Mouse (Mus musculus): ENCODE measurements around the gene Pnmal2. TPM values are rescaled to one million over a fixed set of nuclear protein-coding genes. Genes with fewer than 3 reads are reported as not detected.

Pnmal2 gene
- total RNA-seq, 2 experiments from 2014 or later, result not detected

DNA sequence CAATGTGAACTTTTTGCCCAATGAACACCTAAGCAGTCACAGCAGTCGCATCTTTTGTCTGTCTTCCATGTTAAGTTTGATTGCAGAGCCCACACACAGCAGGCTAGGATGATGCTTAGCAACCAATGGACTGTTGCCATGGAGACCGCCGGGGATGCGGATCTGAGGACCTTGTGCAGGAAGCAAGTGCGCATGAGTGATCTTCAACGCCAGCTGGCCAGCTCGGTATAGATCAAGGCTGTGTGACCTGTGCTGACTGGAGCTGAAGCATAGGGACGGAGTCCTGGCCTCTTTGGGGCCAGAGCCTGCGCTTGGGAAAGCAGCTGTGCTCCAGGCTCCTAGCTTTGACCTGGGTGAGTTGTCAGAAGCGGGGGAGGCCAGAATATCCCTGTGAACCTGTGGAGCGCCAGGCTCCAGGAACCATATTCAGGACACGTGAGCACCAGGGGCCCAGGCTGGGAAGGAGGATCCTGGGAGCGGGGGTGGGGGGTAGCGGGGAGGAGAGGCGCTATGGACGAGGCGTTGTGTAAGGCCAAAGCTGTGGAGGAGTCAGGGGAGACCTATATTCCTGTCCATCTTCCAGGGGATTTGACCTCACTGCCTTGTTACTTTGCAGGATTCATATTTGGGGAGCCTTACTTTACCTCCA lies 15.2 kb downstream of the Pnmal2 start, which contains the start of gene Pnmal1:
TSS of gene Pnmal1 (plus strand) at position 141 of the 649 bp plus-strand sequence.
- ATAC-seq (replicated peaks; ENCODE audit: low FRiP score, low TSS enrichment, poor library complexity, severe bottlenecking), result no peak

DNA sequence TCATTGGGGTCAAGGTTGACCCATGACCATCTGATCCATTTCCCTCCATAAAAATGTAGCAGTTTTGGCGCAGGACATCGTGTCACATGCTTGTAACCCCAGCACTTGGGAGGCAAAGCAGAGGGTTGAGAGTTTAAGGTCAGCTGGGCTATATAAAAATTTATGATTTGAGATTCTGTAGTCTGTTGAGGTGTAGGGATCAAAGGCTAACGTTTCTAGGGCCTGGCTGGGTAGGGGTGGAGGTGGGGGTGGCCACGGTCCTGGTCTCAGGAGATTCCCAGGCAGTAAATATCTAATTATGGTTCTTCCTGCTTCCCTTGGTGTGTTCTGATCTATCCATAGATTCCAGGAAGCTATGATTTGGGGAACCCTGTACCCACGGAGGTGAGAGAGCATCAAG lies 17.2 kb downstream of the Pnmal2 start:
- no peak for ATAC-seq (replicated peaks; ENCODE audit: low FRiP score, low TSS enrichment, poor library complexity, severe bottlenecking)

DNA sequence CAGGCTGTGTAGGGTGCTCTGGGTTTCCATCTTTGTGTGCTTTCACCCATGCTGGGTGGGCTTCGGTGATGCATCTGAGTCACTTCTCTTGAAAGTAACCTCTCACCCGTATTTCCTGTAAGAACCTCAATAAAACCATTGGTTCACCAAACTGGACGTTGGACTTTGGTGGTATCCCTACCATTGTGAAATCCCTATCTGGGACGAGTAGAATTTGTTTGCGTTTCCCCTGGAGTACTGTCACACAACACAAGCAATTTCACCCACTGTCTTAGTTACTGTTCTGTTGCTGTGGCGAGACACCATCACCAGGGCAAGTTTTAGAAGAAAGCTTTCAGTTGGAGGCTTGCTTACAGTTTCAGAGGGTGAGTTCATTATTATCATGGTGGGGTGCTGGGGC lies 23.9 kb downstream of the Pnmal2 start:
- no peak for ATAC-seq (replicated peaks; ENCODE audit: low FRiP score, low TSS enrichment, poor library complexity, severe bottlenecking)

DNA sequence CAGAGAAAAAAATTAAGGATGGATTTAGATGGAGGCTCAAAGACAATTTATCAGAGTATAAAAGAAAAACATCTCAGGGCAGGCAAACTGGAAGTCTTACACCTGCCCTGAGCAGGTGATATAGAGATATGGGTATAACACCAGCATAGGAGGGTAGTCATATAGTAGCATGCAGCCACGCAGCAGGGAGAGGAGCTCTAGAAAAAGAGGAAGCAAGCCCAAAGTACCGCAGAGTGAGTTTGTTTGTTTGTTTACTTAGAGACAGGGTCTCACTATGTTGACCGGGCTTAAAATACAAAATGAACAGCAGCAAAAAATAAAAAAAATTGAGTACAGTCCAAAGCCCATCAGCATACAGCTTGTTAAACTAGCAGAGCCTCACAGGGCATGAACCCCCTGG lies 26.7 kb downstream of the Pnmal2 start:
- no peak for ATAC-seq (replicated peaks; ENCODE audit: low FRiP score, low TSS enrichment, poor library complexity, severe bottlenecking)

DNA sequence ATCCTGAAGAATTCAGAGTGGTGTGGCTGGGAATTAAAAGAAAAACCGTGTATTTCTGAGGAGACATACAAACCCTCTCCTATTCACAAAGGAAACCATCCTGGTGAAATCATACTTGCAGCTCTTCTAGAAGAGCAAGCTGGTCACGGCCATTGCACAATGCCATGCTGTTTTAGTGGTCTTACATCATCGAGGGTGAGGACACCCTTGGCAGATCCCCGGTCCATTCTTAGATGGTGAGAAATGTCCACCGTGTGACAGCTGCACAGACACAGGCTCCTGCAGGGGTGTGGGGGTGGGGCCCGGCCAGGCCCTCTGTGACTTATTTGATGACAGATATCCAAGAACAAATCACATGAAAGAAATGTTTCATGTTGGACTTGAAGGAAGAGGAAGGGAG lies 29.5 kb downstream of the Pnmal2 start:
- ATAC-seq (replicated peaks; ENCODE audit: low FRiP score, low TSS enrichment, poor library complexity, severe bottlenecking), result no peak

DNA sequence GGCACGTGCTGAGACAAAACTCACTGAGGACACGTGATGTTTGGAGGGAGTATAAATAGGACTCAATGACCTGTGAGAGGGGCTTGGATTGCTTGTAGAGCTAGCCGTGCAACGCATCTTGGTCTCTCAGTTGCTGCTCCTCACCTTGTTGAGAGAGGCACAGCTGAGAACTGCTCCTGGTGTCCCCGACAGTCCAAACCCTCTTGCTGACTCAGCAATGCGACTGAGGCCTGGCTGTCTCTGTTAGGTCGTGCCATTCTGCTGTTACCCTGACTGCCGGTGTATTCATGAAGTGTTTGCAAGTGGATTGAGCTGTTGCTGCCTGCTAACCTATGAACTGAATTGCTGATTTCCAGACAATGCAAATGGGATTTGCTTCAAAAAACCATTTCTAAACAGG lies 31.8 kb downstream of the Pnmal2 start:
- ATAC-seq (replicated peaks; ENCODE audit: low FRiP score, low TSS enrichment, poor library complexity, severe bottlenecking), result no peak

DNA sequence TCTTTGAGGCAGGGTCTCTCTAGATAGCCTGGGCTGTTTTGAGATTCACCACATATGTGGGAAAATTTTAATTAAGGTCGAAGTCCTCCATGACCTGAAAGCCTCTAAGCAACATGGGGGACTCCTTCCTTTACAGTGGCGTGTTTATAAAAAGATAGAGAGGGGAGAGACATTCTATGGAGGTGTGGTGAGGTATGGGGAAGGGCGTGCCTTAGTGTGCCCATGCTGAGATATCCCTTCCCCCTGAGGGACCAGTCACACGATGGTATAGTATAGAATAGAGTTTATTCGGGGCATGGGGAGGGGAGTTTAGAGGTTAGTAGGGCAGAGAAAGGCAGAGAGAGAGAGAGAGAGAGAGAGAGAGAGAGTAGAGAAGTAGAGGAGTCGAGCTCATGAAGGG lies 33.7 kb downstream of the Pnmal2 start:
- ATAC-seq (replicated peaks; ENCODE audit: low FRiP score, low TSS enrichment, poor library complexity, severe bottlenecking), result no peak

DNA sequence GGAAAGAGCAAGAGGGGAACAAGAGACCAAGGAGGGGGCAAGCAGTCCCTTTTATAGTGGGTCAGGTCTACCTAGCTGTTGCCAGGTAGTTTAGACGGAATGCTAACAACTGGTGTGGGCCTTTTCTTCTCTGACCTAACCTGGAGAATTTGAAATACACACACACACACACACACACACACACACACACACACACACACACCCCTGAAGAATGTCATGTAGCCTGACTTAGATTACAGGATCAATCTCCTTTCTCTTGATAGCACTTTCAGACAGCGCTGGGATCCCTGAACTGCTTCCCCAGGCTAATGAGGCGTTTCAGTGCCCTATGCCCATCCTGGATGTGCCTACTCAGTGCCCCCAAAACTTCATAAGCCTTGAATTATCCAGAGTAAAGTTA lies 34.1 kb downstream of the Pnmal2 start:
- no peak for ATAC-seq (replicated peaks; ENCODE audit: low FRiP score, low TSS enrichment, poor library complexity, severe bottlenecking)

DNA sequence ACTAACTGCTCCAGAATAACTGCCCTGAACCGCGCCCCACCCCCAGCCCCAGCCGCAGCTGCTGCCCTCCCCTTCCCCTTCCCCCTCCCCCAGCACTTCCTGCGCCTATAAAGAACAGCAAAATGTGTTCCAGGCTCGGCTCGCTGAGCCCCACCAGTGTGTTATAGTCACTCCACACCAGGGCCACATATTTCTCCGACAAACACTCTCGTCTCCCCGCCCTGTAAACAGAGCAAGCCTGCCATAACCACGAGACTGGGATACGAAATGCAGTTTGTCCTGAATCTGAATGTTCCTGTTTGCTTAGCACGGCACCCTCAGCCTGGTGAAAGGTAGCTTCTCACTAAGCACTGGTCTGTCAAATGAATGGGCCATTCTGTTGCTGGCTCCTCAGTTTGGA lies 35.9 kb downstream of the Pnmal2 start:
- ATAC-seq (replicated peaks; ENCODE audit: low FRiP score, low TSS enrichment, poor library complexity, severe bottlenecking), result peak; percentile 57

DNA sequence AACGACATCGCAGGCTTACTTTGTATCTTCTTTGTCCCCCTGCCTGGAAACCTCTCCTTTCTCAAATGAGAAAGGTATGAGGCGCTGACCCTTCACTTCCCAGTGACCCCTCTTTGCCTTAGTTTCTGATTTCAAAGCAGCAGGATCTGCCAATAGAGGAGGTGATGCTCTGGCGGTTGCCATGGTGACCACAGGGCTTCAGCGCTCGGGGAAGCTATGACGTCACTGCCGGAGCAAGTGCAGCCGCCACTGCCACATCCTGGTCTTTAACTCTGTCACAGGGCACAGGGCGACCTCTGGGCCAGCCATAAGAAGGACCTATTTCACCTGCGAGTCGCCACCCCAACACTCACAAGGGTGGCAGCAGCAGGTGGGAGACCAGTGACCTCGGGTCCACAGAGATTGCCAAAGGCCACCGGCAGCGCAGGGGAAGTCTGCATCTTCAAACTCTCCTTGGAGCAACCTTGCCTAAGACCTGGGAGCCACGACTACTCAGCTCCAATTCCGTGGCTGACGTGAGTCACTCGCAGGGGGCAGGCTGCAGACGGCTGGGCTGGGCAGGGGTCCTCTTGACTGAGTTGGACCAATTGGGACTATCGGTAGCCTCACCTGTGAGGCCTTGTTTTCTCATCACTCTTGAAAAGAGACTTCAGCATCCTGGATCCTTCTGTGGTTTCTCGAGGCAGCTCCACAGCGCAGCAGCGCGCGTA lies 38.5 kb downstream of the Pnmal2 start, which contains the start of gene Gm42372:
TSS of gene Gm42372 (plus strand) at position 228 of the 710 bp plus-strand sequence.
- ATAC-seq (replicated peaks; ENCODE audit: low FRiP score, low TSS enrichment, poor library complexity, severe bottlenecking), result 0 out of 2 replicates have a peak, but pooled peaks have one; percentile 7

DNA sequence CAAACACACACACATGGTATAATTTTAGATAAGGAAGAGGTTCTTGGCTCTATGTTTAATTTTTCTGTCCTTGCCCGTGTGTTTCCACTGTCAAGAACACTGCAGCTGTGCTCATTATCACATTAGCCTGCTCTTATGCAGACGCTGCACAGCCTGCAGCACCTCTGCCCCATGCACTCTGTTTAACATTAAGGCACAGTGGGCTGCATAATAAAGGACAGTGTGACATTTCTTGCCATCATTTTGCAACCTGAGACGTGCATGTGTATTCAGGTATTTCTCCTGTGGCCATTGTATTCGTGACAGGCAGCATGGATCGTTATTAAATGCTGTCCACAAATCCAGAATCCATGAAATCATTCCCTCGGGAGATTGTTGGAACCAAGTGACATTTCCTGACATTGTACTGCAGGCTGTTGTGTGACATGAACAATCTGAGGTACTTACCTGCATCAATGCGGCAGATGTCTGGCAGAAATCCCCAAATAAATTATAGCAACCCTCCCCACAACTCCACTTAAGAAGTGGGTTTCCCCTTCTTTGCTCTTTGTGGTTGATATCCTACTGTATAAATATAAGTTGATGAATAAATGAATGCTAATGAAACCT lies 43.2 kb downstream of the Pnmal2 start:
- no peak for ATAC-seq (replicated peaks; ENCODE audit: low FRiP score, low TSS enrichment, poor library complexity, severe bottlenecking)

DNA sequence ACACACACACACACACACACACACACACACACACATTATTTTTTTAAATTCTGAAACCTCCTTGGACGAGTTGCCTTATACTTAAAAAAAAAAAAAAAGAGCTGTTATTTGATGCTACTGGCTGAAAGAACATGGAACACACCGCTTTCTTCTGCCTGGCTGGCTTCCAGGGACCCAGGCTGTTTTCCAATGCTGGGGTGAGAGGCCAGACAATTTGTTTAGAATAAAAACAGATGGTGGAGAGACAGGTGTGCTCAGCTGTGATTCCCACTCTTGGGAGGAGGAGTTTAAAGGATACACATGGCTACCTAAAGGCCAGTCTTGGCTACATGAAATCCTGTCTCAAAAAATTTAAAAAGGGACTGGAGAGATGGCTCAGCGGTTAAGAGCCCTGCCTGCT lies 43.9 kb downstream of the Pnmal2 start:
- no peak for ATAC-seq (replicated peaks; ENCODE audit: low FRiP score, low TSS enrichment, poor library complexity, severe bottlenecking)

DNA sequence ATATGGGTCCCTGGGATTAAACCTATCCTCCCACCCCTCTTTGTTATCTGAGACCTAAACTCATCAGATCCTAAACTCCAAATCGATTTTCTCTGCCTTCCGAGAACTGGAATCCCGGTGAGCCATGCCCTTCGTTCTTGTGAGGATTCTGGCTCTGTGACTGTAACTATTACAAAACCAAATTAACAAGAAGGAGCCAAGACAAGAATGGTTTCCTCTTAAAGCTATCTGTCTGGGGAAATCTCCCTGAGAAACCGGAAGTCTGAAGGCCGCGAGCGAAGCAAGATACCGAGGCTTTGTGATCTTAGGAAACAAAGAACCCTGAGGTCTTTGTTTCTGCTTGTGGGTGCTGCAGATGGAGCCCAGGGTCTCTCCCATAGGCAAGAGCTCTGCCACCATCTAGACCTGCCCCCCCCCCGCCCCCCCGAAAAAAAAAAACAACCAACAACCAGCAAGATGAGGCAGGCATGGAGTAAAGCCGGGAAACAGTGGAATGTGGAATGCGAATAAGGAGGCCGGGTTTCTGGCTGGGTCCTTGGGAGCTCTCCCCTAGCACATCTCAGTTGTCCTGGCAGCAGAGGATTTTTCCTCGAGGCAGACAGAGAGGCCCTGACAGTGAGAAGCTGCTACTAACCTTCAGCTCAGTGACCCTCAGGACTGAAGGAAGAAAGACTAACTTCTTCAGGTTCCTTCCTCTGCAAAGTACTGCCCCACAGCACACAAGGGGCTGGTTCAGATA lies 45.7 kb downstream of the Pnmal2 start:
- no peak for ATAC-seq (replicated peaks; ENCODE audit: low FRiP score, low TSS enrichment, poor library complexity, severe bottlenecking)

DNA sequence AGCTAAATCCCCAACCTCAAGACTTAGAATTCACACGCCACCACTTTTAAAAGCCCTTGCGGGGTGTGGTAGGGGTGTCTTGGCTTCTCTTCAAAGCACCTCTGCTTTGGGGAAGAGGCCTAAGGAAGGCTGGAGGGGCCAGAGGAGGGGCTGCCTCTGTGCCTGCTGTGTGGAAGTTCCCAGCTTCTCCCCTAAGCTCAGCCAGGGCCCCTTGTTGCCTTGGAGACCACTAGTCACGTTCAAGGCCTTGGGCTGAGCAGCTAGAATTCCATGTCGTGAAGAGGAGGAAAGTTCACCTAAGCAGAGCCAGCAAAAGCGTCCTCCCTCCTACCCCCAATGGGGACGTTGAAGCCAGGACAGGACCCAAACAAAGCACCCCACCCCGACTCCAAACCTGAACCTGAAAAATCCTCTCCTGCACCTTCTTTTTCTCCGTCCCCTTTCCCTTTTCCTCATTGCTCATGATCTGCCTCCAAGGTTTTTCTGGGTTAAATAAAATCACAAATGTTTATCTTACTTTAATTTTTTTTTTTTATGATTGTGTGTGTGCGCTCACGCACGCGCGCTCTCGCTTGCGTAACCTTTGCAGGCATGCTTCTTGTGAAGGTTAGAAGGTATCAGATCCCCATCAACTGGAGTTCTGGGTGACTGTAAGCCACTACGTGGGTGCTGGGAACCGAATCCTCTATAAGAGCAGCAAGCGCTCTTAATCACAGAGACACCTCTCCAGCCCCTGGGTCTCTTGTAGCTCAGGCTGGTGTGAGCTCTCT lies 47.4 kb downstream of the Pnmal2 start:
- no peak for ATAC-seq (replicated peaks; ENCODE audit: low FRiP score, low TSS enrichment, poor library complexity, severe bottlenecking)

DNA sequence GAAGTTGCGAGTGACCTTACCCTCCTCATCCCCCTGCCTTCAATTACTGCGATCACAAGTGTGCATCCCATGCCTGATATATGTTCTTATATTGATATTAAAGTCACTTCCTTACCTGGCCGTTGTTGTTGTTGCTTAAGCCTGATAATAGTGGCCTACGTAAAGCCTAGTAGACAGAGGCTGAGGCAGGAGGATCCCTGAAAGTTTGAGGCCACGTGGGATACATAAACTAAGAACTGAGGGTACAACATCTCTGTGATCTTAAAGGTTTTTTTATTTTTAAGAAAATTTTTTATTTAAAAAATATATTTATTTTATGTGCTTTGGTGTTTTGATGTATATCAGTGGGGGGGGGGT lies 47.9 kb downstream of the Pnmal2 start, which contains the start of gene Ccdc8:
TSS of gene Ccdc8 (plus strand) at position 258 of the 357 bp plus-strand sequence.
- ATAC-seq (replicated peaks; ENCODE audit: low FRiP score, low TSS enrichment, poor library complexity, severe bottlenecking), result no peak

DNA sequence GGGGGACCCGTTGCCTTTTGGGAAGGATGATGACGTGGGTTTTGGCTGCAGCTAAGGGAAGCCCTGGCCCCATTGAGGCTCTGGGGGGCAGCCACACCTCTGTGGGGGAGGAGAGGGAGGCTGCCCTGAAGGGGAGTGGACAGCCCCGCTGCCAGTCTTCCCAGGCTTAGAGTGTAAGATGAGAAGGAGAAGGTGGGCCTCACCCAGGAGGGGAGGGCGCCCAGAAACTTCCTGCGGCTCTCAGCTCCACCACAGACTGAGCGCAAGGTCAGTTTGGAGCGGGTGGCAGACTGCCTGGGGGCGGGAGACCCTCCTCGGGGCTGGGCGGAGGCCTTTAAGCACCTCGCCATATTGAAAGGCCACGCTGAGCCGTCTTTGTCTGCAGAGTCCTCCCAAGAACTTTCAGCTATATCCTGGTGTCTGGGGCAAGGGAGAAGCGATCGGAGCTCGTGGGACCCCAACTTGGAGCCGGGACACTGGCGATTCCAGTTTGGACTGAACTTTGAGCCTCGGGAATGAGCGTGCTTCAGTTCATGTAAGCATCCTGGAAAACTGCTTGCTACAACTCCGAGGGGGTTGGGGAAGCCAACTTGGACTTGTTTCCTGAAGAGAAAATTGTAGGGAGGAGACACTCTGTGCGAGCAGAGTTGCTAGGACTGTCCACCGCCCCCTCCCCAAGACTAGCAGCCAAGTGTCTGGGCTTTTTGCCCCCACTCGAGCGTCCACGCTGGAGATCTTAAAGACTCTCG lies 49.3 kb downstream of the Pnmal2 start:
- ATAC-seq (replicated peaks; ENCODE audit: low FRiP score, low TSS enrichment, poor library complexity, severe bottlenecking), result peak; percentile 60

DNA sequence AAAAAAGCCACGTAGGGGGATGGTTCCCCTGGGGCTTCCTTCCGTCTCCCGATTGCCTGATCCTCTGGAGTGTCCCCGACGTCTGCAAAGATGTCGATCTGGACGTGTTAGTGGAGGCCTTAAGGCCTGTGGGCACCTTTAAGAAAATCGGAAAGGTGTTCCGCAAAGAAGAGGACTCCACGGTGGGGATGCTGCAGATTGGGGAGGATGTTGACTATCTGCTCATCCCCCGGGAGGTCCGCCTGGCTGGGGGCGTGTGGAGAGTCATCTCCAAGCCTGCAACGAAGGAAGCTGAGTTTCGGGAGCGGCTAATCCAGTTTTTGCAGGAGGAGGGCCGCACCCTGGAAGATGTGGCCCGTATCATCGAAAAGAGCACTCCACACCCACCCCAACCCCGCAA lies 49.9 kb downstream of the Pnmal2 start:
- peak; percentile 9; the same call in 1 of the 2 replicates for ATAC-seq (replicated peaks; ENCODE audit: low FRiP score, low TSS enrichment, poor library complexity, severe bottlenecking)

DNA sequence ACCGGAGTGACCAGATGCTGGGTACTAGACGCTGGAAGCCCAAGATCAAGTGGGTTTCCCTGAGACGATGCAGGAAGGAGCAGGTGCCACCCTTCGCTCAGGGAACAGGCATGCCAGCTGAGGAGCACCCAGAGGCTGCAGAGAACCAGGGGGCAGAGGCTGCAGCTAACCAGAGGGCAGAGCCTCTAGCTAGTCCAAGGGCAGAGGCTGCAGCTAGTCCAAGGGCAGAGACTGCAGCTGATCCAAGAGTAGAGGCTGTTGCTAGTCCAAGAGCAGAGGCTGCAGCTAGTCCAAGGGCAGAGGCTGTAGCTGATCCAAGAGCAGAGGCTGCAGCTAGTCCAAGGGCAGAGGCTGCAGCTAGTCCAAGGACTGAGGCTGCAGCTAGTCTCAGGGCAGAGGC lies 50.9 kb downstream of the Pnmal2 start:
- no peak for ATAC-seq (replicated peaks; ENCODE audit: low FRiP score, low TSS enrichment, poor library complexity, severe bottlenecking)
